ENCODE assay signal across 9 mouse cellular contexts in the genomic region with DNA sequence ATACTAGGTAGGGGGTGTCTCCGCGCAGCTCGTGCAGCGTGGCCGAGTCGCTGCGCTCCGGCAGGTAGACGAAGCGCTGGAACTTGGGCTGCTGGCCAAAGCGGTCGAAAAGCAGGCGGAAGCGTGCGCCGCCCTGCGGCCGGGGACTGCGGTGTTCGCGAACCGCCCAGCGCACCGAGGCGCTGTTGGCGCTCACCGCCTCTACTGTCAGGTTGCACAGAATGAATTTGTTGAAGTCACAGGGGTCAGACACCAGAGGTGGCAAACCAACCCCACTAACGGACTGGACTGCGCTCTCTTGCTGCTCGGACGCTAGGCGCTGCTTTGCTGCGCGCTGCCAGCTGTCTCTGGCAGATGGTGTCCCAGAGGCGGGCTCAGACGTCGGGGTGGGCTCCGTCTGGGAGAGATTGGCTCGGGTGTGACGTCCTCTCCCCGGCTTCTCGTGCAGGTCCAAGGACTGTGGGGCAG. TPM values are rescaled to one million over a fixed set of nuclear protein-coding genes. Genes with fewer than 3 reads are reported as not detected.
DNase-seq lines count a peak whose midpoint lies in the region; ATAC-seq and TF ChIP-seq lines count a peak whose summit lies in the region.
"Had no signal": no experiment of that assay in that cellular context is flagged by ENCODE, and none has a peak within 500 bp of the region (broad histone marks: within the 10 kb centered on the region; RNA-seq: fewer than 3 reads in every experiment).

No protein-coding gene starts in this region.

- intact Hi-C loops in heart, postnatal 36 days (cut with DNase I) = loop anchor here (1.0 to 2.0 kb wide), 2 partner anchors 53 to 140 kb away; no protein-coding TSS in a partner anchor

- no peaks in the 10 kb centered on the region for H3K9me3 ChIP-seq in forebrain, postnatal 0 days (ENCODE audit: low read length)
- no peaks in the 10 kb centered on the region for H3K9me3 ChIP-seq in lung, postnatal 0 days (ENCODE audit: low read length)

- H3K36me3 ChIP-seq in forebrain, postnatal 0 days (ENCODE audit: insufficient read depth) = no peaks in the 10 kb centered on the region
- H3K36me3 ChIP-seq in lung, postnatal 0 days (ENCODE audit: insufficient read depth, low read length) = no peaks in the 10 kb centered on the region

- peak; percentile 62 for ATAC-seq in forebrain, postnatal 0 days
- peak; percentile 25 for ATAC-seq in lung, postnatal 0 days

- H3K27me3 ChIP-seq in forebrain, postnatal 0 days (ENCODE audit: insufficient read depth, low read length) = peaks cover 16% of the 10 kb centered on the region
- H3K27me3 ChIP-seq in lung, postnatal 0 days (replicated peaks; ENCODE audit: insufficient read depth, low read length) = peaks cover 31% of the 10 kb centered on the region

- WGBS in forebrain, postnatal 0 days = under 1% methylated on average over 42 of the region's 42 CpGs
- WGBS in lung, postnatal 0 days = under 1% methylated on average over 42 of the region's 42 CpGs

- peak; percentile 70 for TF ChIP-seq CTCF in forebrain, postnatal 0 days (IDR thresholded peaks at IDR 0.05; ENCODE audit: low read depth)
- peak; percentile 84 for TF ChIP-seq CTCF in lung, postnatal 0 days (IDR thresholded peaks at IDR 0.05)

- H3K9ac ChIP-seq in forebrain, postnatal 0 days = peak overlapping the region; percentile 43
- H3K9ac ChIP-seq in lung, postnatal 0 days (replicated peaks; ENCODE audit: low read depth) = no peak overlapping the region; the same call in 1 of the 2 replicates

- no peak overlapping the region for H3K27ac ChIP-seq in forebrain, postnatal 0 days (ENCODE audit: low read depth, low read length)
- H3K27ac ChIP-seq in lung, postnatal 0 days (ENCODE audit: low read length) = no peak overlapping the region

- H3K4me3 ChIP-seq in forebrain, postnatal 0 days (ENCODE audit: low read depth, low read length) = peak overlapping the region; percentile 49
- H3K4me3 ChIP-seq in lung, postnatal 0 days (ENCODE audit: low read depth, low read length) = peak overlapping the region; percentile 55

- peaks cover 19% of the 10 kb centered on the region for H3K4me1 ChIP-seq in forebrain, postnatal 0 days (ENCODE audit: insufficient read depth)
- peaks cover 19% of the 10 kb centered on the region for H3K4me1 ChIP-seq in lung, postnatal 0 days (ENCODE audit: insufficient read depth, low read depth, low read length)

- no peak for TF ChIP-seq EP300 in lung, postnatal 0 days (IDR thresholded peaks at IDR 0.05)

- H3K4me2 ChIP-seq in forebrain, postnatal 0 days (ENCODE audit: low read depth) = peak overlapping the region; percentile 88
- H3K4me2 ChIP-seq in lung, postnatal 0 days (replicated peaks; ENCODE audit: low read depth, low read length) = peak overlapping the region; percentile 82

- peak; percentile 60 for DNase-seq in ES-CJ7 (ENCODE audit: low read depth, low spot score)
- DNase-seq in cerebellum, adult 18-20 months = peak; percentile 63 to 72
- DNase-seq in forebrain, postnatal 0 days = peak; percentile 76
- peak; percentile 82 to 84 for DNase-seq in heart, postnatal 36 days
- DNase-seq in layer of hippocampus, postnatal 14 days (ENCODE audit: low spot score in 2 of 2) = peak; percentile 63 to 70
- DNase-seq in lung, postnatal 0 days (ENCODE audit: low spot score) = peak; percentile 77
- peak; percentile 76 for DNase-seq in retina, embryonic 14.5 days (ENCODE audit: low spot score)
- DNase-seq in thymus, postnatal 14 days = no peak

RNA-seq across cellular contexts. Expression of gene Tril, which starts 2.3 kb away (rescaled TPM):
- 17.8 and 27.8 TPM in 2 replicates for total RNA-seq in forebrain, postnatal 0 days (2014; rRNA removed)
- polyA plus RNA-seq in forebrain, postnatal 0 days (2015; fragmentation: Nextera tagmentation; extraction: Ambion mirVana) = 8.5 and 18.2 TPM in 2 replicates
- total RNA-seq in heart, postnatal 36 days (2021) = 1 to 10 TPM; 4.6 to 5.4 TPM
- 10 to 100 TPM; 56.2 to 58.3 TPM for total RNA-seq in layer of hippocampus, postnatal 14 days (2021)
- 23.9 and 28.6 TPM in 2 replicates for polyA plus RNA-seq in lung, postnatal 0 days (2015; fragmentation: Nextera tagmentation; extraction: Ambion mirVana)
- total RNA-seq: neutrophil, adult 5-6 weeks had no signal
